Mouse (Mus musculus) CD4-positive helper T cell, adult 2 months (primary cell): Measurements from ENCODE around the gene Ing2.

Experiments
- DNase-seq: peaks from one replicate; pipeline ENCODE4 v3.0.0-alpha.2; 2012; ENCODE audit warnings: low read depth, missing footprints, low spot score

Ing2 gene

DNA sequence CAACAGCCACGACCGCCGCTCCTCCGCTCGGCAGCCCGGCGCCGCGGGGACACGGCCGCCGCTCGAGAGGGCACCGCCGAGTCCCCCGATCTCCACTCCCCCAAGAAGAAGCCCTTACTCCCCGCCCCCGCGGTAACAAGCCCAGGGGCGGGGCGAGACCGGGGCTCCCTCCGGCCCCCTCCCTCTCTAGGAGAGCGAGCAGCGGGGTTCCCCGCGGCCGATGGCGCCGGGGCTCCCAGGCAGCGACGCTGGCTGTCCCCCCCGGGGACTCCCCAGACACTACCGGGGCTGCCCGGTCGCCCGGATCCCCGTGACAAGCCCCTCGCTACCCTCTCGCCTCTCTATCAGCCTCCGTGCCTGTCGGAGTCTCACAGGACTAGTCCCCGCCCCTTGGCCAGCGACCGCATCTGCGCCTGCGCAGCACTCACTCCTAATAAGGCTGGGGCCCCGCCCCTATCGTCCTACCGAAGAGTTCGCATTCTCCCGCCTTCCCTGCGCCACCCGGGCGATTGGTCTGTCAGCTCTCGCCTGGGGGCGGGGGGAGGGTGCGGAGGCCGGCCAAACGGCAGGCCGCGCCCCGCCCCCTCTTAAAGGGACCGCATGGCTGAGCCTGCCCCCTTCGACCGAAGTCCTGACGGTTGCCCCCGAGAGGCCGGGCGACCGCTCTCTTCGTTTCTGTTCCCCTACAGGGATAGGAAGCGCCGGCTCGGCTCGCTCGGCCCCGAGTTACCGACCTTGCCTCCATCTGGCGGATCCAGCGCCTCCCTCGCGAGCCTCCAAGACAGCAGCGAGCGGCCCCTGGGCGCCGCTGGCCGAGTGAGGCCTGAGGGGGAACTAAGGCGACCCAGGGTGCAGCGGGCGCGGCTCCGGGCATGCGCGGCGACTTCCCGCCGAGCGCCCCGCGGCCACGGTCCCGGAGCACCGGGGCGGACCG, at the start of gene Ing2:
TSS of gene Ing2 (minus strand) at position 780 of the 934 bp plus-strand sequence.
- peak; percentile 100 for DNase-seq

DNA sequence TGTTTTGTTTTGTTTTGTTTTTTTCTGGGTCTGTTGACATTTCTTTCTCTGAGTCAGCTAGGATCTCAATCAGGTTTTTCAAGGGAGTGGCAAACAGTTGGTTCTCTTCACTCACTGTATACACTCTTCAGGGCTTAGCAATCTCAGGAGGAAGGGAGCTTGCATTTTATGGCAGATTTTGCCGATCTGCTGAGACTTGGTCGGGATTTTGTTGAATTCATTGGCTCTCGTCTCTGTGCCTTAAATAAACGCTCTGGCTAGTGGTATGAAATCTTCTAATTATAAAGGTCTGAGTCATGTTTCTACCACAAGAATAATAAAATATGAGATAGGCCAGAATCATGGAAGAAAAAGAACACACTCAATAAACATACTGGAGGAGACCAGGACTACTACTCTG, 46.3 kb upstream of the Ing2 start:
- no peak for DNase-seq

DNA sequence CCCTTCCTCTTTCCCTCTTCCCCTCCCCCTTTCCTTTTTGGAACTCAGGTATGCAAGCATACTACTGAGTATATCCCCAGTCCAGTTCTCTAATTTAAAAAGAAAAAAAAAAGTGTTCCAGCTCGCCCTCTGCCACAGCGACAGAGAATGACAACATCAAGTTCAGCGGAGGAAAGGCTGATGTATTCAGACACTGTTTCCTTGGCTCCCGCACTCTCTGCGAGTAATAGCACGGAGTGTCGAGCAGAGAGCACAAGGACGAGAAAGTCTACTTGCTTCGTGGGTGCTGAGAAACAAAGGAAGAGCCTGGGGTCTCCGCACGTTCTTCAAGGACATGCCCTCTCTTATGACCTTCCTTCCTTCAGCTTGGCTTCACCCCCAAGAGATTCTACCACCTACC, 43.3 kb upstream of the Ing2 start:
- no peak for DNase-seq

DNA sequence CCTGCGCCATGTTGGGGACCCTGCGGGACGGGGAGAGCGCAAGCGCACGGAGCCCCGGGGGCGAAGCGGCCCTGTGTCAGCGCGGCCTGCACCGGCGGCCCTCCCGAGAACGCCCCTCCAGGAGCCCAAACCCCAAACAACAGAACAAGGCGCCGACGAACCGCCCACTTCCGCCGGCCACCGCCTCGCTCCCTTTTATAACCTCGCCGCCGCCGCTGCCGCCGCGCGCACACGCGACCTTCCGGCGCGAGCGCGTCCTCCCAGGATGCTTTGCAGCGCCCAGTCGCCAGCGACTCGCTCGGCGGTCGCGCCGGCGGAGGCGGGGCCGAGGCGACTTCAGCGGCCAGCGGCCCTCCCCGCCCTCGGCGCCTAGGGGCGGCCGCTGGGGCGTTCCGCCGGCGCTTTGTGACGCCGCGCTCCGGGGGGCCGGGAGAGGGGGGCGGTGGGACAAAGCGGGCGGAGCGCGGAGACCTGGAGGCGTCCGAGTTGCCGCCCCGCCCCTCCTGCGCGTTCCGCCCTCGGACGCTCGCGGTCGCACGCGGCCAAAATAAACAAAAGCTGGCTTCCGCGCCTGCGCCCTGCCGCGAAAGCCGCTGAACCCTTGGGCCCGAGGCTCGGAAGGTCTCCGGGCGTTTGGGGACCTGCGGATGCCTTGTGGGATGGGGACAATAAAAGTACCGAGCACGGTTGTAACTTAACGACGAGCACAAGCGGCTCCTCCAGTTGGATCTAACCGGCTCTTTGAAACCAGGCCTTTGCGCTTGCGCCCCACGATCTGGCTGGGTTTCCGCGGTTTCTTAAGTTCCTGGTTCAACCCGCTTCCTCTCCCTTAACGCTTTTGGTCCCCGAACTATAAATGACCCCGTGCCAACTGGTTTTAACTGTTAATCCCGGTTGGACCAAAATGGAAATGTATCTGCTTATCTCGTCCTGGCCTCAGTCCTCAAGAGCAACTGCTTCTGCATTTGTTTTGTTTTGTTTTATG, 38.7 kb upstream of the Ing2 start, which contains the start of gene Cdkn2aip:
TSS of gene Cdkn2aip (minus strand) at position 172 of the 985 bp plus-strand sequence.
- DNase-seq: peak; percentile 98

DNA sequence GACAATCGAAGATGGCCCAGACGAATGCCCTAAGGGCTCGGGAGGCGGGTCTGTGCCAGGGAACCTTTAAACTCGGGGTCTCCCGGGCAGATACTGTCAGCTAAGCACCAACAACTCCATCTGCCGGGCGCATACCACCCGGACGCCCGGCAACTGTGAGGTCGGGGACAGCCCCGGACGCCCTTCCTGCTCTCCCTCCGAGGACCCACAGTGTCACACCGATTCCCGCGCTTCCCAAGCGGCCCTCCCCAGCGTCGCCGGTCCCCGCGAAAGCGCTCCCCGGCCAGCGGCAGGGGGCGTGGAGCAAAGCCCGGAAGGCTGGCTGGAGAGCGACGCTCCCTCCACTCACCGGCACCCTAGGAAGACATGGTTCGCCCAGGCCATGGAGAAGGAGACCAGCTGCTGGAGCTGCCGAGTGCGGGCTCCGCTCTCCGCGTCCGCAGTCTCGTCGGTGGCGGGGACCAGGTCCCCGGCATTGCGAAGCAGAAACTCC, 37.9 kb upstream of the Ing2 start:
- DNase-seq: no peak

DNA sequence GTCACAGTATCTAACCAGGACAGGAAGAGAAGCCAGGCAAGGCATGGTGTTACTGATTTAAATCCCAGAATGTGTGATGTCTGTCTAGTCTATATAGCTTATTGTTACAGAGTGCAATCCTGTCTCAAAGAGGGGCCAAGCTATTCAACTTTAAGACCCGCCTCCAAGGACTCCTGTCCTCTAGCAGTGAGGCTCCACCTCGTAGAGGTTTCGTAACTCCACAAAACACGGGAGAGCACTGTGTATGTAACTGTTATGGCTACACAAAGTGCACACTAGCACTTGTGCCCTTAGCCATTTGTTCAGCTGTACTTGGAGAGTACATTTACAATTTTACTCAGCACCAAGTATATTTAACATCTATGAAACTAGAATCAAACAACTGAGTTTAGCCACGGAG, 32.8 kb upstream of the Ing2 start:
- no peak for DNase-seq

DNA sequence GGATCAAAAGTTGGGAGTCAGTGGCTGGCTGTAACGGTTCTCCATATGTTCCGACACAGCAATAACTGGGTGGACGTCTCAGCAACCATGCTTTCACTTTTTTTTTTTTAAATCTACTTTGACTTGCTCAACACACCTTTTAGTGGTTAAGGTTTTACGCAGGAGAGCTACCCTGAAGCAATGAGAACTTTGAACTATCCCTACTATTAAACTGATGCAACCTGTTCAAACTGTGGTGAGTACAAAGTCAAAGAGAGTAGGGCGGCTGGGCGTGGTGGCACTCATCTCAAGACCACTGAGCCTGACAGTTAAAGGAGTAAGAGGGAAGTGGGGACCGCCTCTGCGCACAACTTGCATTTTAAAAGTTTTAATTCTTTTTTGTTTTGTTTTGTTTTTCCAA, 31.4 kb upstream of the Ing2 start:
- no peak for DNase-seq

DNA sequence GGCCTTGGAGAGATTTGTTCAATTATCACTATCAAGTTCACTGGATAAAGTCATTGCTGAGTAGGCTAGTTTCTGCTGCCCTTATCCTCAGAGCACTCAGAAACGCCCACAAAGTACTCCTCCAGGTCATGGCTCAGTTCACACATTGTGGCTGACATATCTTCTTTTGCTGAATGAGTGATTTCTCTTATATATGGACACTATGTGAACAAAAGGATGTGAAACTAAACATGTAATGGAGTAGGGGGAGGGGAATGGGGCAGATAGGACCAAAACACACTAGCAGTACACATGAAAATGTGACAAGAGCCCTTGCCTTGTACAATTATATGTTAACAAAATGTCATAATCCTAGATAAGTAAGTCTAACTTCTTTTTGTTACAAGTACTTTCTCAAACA, 27.0 kb upstream of the Ing2 start:
- DNase-seq: no peak

DNA sequence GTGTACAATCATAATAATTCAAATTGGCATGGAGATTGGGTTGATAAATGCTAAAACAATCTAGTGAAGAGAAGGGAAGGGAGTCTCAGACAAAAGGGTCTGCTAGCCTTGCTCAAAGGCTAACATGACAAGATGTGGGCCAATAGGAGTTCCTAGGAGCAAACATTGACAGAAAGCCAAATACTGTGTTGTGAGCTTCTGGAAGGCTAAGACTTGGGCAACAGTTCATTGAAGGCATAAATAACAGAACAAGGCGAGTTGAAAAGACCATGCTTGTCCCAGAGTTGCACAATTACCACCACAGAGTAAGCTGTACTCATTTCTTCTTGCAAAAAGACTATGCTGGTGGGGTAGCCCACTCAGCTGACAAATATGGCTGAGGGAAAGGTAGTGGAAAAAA, 22.3 kb upstream of the Ing2 start:
- DNase-seq: no peak

DNA sequence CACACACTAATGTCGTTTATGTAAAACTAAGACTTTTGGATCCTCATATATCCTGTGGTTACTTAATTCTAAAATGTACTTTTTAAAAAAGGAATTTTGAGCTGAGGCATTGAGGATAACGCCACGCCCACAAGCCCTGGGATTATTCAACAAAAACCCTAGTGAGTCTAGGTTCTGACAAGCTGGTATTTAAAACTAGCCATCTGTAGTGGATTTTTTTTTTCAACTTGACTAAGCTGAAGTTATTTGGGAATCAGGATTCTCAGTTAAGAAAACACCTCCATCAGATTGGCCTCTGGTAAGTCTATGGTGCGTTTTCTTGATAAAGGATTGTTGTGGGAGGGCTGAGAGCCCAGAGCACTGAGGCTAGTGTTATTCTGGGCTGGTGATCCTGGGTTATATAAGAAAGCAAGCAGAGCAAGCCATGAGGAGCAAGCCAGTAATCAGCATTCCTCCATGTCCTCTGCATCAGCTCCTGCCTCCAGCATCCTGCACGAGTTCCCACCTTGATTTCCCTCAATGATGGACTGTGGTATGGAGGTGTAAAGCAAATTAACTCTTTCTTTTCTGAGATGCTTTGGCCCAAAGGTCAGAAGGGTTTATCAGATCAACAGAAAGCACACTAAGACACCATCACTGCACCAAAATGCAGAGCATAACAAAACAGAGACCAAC, 20.2 kb upstream of the Ing2 start:
- DNase-seq: no peak

DNA sequence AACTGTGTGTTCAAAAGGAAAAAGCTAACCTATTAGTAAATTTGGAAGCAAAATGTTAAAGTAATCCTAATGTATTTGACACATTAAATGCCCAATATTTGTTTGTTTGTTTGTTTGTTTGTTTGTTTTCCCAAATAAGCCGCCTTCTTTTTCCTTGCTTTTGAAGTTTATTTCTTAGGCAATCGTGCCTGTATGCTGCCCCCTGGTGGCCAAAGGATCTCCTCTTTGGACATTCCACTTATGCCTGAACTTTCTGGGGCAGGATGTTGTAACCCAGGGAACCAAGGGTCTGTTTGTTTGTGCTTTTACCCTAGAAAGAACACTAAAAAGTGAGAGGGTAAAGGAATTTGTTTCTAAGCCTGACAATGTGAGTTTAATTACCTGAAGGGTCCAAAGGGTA, 17.8 kb upstream of the Ing2 start:
- peak; percentile 65 for DNase-seq

DNA sequence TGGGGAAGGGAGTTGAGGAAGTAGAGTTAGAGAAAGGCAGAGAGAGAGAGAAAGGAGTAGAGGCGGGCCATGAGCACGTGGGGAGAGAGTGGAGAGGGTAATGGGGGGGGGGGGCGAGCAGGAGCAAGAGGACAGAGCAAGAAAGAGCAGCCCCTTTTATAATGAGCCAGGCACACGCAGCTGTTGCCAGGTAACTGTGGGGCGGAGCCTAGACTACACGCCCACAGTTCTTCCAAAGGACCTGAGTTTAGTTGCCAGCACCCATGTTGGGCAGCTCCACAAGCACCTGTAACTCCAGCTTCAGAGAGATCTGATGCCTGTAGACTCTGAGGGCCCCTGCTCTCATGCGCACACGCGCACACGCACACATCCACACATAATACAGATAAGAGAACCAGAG, 16.5 kb upstream of the Ing2 start:
- DNase-seq: no peak

DNA sequence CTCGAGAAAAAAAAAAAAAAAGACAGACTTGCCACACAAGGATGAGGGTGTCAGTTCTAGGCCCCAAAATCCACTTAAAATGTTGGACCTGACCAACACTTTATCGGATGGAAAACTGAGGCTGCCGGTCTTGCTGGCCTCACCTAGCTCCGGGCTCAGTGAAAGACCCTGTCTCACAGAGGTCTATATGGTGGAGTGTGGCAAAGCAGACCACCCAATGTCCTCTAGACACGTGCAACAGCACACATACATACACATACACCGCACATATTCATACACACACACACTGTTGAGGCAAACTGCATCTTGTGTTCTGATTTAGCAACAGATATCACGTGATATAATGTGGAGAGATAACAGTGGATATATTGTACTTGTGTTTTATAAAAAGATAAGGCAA, 15.9 kb upstream of the Ing2 start:
- no peak for DNase-seq

DNA sequence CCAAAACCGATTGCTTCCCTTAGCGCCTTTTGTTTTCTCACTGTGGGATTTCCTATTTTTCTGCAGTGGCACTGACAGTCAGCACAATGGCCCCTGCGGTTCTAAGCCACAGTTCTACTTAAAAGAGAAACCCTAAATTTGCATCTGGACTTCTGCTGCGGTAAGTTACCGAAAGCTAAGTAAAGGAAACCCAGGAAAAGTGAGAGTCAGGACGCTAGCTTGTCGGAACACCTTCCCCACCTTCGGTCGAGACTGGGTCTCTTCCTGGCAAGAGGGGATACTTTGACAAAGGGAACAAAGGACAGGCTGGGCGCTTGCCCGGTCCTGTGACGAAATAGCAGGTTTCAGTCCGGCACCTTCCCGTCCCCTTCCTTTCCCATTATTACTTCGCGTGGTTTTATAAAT, 15.3 kb upstream of the Ing2 start:
- DNase-seq: no peak

DNA sequence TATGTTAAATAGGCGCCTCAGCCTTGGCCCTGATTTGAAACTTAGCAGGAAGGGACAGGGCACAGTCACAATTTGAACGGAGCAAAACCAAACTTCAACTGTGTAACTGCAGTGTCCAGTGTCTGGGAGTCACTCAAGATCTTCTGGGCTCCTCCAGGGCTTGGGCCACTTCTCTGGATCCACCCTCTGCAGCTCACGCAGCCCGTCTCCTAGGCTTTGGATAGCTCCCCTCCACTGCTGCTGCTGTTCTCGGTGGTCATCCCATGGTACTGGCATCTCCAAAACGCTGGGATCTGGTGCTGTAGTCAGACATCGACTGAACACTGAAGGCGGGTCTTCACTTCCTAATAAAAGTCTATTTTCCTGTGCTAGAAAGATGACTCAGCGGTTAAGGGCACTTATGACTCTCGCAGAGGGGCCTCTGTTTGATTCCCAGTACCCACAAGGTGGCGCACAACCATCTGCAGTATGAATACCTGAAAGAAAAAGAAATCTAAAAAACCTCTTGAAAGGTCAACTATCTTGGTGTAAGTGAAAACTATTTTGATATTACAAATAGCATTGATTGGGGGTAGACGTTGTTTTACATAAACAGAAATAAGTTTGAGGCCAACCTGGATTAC, 14.5 kb upstream of the Ing2 start:
- peak; percentile 45 for DNase-seq

DNA sequence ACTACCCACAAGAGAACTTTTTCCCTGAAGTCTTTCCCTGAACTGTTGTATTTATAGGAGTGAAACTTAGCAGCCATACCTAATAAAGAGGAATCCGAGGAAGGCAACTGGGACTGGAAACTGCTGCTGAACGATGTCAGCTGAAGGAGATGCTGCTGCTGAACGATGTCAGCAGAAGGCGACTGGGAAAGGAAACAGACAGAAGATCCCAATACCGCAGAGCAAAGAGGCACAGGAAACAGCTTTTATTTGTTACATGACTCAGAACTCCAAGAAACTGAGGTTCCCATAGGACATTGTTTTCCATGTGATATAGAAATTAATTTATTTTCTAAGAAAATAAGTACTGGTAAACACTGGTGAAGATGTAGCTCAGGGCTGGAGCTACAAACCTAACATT, 9.1 kb upstream of the Ing2 start:
- DNase-seq: no peak

DNA sequence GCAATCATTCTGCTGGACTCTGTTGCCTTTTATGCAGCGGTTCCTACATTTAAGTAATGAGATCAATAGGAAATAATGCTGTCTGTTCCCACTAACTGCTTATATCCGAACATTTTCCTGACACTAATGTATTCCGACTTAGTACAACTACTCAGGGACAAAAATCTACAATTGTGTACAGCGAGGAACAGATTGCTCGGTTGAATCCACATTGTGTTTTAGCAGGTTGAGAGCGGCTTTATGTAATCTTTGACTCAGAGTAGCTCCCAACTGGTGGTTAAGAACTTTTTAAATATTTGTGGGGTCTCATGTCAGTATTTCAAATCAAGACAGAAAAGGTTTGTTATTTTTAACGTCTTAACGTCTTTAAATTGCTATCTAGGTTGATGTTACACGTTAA, 8.6 kb upstream of the Ing2 start:
- no peak for DNase-seq

DNA sequence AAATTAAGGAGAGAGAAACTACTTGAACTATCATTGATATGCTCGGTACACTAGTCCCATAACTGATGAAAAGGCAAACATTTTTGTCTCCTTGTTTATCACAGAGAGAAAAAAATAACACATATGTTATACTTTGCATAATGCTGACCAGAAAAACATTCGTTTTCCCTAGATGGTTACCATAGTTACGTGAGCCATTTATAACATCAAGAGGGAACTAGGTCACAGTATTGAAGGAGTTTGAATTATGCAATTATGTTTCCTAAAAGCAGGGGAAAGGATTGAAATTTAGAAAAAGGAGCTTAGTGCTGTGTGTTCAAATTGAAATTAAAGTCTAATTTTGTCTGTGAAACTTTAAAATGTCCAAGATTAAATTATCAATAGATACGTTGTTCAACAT, 5.0 kb upstream of the Ing2 start:
- DNase-seq: no peak

DNA sequence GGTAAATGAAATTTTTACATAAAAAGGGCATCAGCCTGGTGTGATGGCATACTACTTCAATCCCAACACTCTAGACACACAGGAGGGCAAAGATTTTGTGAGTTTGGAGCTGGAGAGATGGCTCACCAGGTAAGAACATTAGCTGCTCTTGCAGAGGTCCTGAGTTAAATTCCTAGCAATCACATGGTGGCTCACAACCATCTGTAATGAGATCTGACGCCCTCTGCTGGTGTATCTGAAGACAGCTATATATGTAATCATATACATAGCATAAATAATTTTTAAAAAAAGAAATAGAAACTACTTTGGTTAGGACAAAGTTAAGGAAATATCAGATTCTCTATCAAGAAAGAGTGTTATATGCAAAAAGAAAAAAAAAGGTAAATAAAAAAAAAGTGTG, 4.2 kb upstream of the Ing2 start:
- no peak for DNase-seq

DNA sequence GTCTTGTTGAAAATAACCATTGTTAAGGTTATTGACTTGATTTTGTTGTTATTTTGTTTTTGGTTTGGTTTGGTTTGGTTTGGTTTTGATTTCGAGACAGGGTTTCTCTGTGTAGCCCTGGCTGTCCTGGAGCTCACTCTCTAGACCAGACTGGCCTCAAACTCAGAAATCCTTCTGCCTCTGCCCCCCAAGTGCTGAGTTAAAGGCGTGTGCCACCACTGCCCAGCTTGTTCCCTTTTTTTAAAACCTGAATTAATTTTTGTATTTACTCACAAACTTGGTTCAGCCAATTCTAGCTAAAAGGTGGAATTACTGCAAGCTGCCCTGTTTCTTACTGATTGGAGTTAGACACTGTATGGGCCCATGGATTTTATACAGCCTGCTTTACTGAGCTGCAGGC, 1.3 kb upstream of the Ing2 start:
- no peak for DNase-seq

DNA sequence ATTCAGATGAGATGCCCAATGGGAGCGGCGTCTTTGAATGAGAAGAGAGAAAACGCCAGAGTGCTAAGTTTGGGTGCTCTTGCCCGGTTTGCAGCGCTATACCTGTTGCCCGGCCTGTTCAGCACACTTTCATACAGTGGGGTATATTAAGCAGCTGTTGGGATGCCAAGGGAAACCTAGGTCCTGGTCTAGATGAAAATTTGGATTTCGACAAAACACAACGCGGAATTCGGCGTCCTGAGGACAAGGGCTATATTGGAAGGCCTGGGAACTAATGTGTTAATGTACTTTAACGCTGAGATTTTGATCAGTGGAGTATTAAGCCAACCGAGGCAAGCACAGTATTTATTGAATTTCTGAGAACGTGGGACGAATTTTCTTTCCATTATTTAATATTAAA, 868 bp upstream of the Ing2 start:
- no peak for DNase-seq
